Mouse (Mus musculus) heart, embryonic 15.5 days (tissue): ENCODE data around the gene Robo1. TPM values are rescaled to one million over a fixed set of nuclear protein-coding genes. Genes with fewer than 3 reads are reported as not detected.

ENCODE experiments used
- ATAC-seq: fragments of 200-750 bp; cut with Nextera tagmentation; replicated peaks from 2 replicates; pipeline ENCODE4 v1.8.0; 2017; ENCODE audit warnings: low read depth, moderate TSS enrichment; ENCODE audit not compliant: insufficient number of reproducible peaks, insufficient read depth, low FRiP score
- H3K27ac ChIP-seq: fragments of 300-500 bp; sonication (generic); 2 replicates; pipeline ENCODE4 v1.5.1; 2015; ENCODE audit warnings: mild to moderate bottlenecking, inconsistent platforms
- H3K27me3 ChIP-seq: fragments of 300-500 bp; sonication (generic); 2 replicates; pipeline ENCODE4 v1.6.1; 2015; ENCODE audit warnings: inconsistent platforms
- H3K36me3 ChIP-seq: fragments of 300-500 bp; sonication (generic); 2 replicates; pipeline ENCODE4 v1.6.1; 2015; ENCODE audit warnings: mild to moderate bottlenecking, inconsistent platforms
- H3K4me1 ChIP-seq: fragments of 300-500 bp; sonication (generic); replicated peaks from 2 replicates; pipeline ENCODE4 v1.6.1; 2015; ENCODE audit warnings: inconsistent platforms
- H3K4me2 ChIP-seq: fragments of 300-500 bp; sonication (generic); 2 replicates; pipeline ENCODE4 v1.6.1; 2015; ENCODE audit warnings: inconsistent platforms, mild to moderate bottlenecking, moderate library complexity
- H3K4me3 ChIP-seq: fragments of 300-500 bp; sonication (generic); 2 replicates; pipeline ENCODE4 v1.5.1; 2015; ENCODE audit warnings: mild to moderate bottlenecking, inconsistent platforms
- H3K9ac ChIP-seq: fragments of 300-500 bp; sonication (generic); 2 replicates; pipeline ENCODE4 v1.6.1; 2015; ENCODE audit warnings: mild to moderate bottlenecking, inconsistent platforms
- H3K9me3 ChIP-seq: fragments of 300-500 bp; sonication (generic); replicated peaks from 2 replicates; pipeline ENCODE4 v1.6.1; 2016; ENCODE audit warnings: inconsistent platforms
- WGBS: fragments of 180-500 bp; shearing (Covaris S2); methylation state at CpG from one replicate; pipeline ENCODE4 v1.1.7; 2015; ENCODE audit warnings: mixed read lengths; 5-methylcytosine and 5-hydroxymethylcytosine counted together
- polyA plus RNA-seq: library from polyadenylated mRNA; unstranded; fragments of >200 nt; fragmentation: Nextera tagmentation; extraction: Ambion mirVana; gene quantifications from 2 replicates; pipeline ENCODE4 v1.2.1, GENCODE M21; 2015

The Robo1 gene
- polyA plus RNA-seq, 1 experiment from 2014 or later = 10.2 TPM

DNA sequence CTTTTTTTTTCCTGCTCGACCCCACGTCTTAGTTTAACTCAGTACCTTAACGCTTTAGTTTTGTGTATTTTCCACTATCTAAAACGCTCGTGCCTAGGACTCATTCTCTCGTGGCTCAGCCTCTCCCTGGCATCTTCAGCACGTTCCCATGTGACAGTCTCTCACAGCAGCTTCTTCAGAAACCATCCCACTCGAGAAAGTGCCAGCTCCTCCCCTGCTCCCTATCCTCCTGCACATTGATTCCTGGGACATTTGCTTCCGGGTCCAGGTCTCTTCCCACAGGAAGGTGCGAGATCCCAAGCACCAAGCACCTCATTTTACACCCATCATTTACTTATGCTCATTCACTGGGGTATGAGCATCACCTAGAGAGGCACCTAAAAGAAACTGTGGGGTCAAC, 150.0 kb downstream of the Robo1 start:
- Histone ChIP-seq H3K4me3 (no peak overlapping the region), H3K4me2 (no peak overlapping the region), H3K9me3 (no peaks in the 10 kb centered on the region), H3K9ac (no peak overlapping the region), H3K27me3 (no peaks in the 10 kb centered on the region), H3K4me1 (no peaks in the 10 kb centered on the region), H3K36me3 (no peaks in the 10 kb centered on the region), H3K27ac (no peak overlapping the region)
- 50% methylated on average over 10 of the region's 10 CpGs for WGBS
- ATAC-seq = no peak

DNA sequence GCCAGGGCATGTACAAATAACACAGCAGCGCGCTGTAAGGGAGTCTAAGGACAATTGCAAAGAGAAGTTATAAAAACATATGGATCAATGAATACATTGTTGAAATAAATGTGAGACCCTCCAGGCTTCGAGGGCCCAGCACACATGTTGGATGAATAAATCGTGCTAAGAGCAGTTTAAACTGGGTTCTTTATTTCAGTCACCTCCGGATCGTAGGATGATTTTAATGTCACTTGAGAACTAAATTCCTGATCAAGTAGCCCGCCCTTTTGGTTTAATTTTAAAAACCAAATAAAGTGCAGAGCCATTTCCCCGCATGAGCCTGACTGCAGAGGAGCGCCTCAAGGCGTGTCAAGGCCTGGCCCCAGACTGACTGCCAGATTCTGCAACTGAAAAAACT, 150.5 kb downstream of the Robo1 start:
- no peak for ATAC-seq

DNA sequence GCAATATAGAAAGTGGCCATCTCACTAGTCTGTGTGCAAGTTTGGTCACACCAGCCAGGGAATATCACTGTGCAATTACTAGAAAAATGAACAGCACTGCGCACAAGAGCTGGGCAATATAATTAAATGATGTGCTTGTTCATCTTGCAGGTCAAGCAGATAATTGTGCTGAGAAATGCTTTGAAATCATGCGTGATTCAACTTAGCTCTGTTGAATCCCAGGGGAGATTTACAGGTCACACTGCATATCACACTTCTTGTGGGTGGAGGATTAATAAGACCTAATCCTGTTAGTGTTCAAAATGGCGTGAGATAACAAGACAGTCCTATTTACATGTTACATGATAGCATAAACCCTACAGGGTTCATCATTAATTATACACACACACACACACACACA, 157.6 kb downstream of the Robo1 start:
- no peaks in the 10 kb centered on the region for H3K36me3 ChIP-seq
- no peaks in the 10 kb centered on the region for H3K27me3 ChIP-seq
- H3K4me3 ChIP-seq = no peak overlapping the region
- H3K4me1 ChIP-seq = no peaks in the 10 kb centered on the region
- H3K4me2 ChIP-seq = no peak overlapping the region
- H3K9ac ChIP-seq = no peak overlapping the region
- no peaks in the 10 kb centered on the region for H3K9me3 ChIP-seq
- WGBS = 83% methylated on average over 3 of the region's 3 CpGs
- no peak for ATAC-seq
- no peak overlapping the region for H3K27ac ChIP-seq

More for the DNA sequence above, 150.5 kb downstream of the Robo1 start:
- Histone ChIP-seq H3K27me3 (no peaks in the 10 kb centered on the region), H3K4me3 (no peak overlapping the region), H3K36me3 (no peaks in the 10 kb centered on the region), H3K27ac (no peak overlapping the region), H3K9ac (no peak overlapping the region), H3K9me3 (no peaks in the 10 kb centered on the region), H3K4me1 (no peaks in the 10 kb centered on the region), H3K4me2 (no peak overlapping the region)
- WGBS = 65% methylated on average over 10 of the region's 10 CpGs

DNA sequence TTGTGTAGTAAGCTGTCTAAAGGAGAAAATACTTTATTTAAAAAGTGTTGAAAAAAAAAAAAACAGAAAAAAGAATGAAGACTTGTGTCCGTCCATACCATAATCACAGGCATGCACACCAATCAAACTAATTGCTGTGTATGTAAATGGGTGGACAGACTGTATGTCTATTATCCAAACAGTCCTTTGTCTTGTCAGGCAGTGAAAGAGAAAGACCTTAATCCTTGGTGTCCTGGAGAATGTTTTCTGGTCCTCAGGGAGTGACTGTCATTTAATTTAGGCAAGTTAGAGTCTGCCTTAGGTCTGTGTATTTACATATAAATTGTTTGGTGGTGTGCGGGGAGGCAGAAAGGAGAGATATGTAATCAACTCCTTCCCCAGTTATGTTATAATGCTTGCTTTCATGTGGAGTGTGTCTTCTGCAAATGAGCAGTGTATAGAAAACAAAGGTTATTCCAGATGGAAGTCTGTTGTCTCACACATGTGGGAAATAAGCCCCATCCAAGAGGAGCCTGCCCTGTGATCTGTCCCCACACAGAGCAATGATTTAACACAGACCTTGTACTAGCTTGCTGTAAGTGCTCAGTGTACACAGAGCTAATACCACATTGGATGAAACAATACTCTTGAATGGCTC, 162.0 kb downstream of the Robo1 start:
- Histone ChIP-seq H3K27me3 (no peaks in the 10 kb centered on the region), H3K4me1 (no peaks in the 10 kb centered on the region), H3K9ac (no peak overlapping the region), H3K27ac (no peak overlapping the region), H3K4me3 (no peak overlapping the region), H3K9me3 (no peaks in the 10 kb centered on the region), H3K36me3 (no peaks in the 10 kb centered on the region), H3K4me2 (no peak overlapping the region)
- WGBS = 77% methylated on average over 2 of the region's 2 CpGs
- no peak for ATAC-seq

DNA sequence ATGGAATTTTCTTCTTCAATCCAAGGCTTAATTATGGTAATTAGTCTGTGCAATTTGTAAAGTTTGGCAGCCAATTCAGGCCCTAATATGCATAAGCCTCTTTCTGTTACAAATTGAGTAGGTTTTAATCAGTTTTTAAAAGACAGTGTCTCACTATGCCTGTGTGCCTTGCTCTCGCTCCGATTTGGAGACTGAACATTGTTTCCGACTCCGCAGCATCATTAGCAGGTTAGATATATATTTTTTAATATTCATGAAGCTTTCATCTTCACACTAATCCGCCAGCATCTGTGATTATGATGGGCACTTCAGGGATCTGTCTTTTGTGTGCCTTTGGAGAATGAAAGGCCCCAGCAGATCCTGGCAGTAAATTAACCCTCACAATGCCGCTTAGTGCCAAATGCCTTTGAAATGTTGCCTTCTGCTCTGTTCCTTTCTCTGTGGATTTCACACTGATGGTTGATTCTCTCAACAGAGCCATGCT, 202.7 kb downstream of the Robo1 start:
- H3K27me3 ChIP-seq = no peaks in the 10 kb centered on the region
- no peaks in the 10 kb centered on the region for H3K9me3 ChIP-seq
- H3K4me2 ChIP-seq = no peak overlapping the region
- no peak for ATAC-seq
- no peak overlapping the region for H3K9ac ChIP-seq
- 56% methylated on average over 6 of the region's 6 CpGs for WGBS
- H3K27ac ChIP-seq = no peak overlapping the region
- no peak overlapping the region for H3K4me3 ChIP-seq
- no peaks in the 10 kb centered on the region for H3K4me1 ChIP-seq
- no peaks in the 10 kb centered on the region for H3K36me3 ChIP-seq

DNA sequence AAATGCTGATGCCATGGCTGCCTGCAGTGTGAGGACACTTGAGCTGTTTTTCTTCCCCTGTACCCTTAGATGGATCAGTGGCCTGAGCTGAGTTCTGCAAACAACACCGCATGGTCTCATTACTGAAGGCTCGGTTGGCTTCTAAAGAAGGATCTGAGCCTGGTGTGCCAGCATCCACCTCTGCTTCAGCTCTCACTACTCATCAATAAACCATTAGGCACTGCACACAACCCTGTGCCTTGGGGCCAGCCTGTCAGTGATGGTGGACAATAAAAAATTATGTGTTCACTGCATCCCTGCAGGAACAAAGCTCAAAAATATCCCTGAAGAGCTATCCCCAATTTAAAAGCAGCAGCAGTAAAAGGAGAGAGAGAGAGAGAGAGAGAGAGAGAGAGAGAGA, 223.2 kb downstream of the Robo1 start:
- Histone ChIP-seq H3K36me3 (no peaks in the 10 kb centered on the region), H3K27me3 (no peaks in the 10 kb centered on the region), H3K4me1 (no peaks in the 10 kb centered on the region), H3K4me3 (no peak overlapping the region), H3K9ac (no peak overlapping the region), H3K27ac (no peak overlapping the region), H3K4me2 (no peak overlapping the region), H3K9me3 (no peaks in the 10 kb centered on the region)
- ATAC-seq = no peak
- WGBS = 68% methylated on average over 2 of the region's 2 CpGs

DNA sequence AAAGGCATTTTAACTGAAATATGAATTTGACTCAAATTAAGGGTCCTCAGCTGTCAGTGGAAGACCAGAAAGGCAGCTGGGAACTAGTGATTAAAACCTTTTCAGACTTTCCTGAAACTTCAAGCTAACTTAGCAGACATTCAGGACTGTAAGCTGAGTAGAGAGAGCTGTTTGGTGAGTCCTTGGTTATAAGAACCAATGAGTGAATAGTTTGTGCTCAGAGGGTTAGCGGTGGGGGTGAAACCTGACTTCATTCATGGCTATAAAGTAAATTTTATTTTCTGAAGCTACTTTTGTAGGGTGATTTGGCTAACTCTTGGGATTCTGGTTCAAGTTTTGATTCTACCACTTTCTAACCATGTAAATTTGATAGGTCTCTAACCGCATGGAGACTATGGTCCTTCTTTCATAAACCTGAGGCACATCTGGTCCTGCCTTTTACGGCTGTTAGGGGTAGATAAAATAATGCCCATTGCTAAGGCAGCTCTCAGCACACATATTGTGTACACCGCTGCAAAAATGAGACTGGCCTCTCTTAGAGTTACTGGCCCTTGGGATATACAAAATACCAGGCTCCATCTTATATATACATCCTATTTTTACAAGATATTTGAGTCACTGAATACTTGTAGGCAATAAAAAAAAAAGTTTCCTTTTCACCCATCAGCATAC, 225.9 kb downstream of the Robo1 start:
- WGBS = 89% methylated on average over 4 of the region's 4 CpGs
- Histone ChIP-seq H3K27ac (no peak overlapping the region), H3K27me3 (no peaks in the 10 kb centered on the region), H3K36me3 (no peaks in the 10 kb centered on the region), H3K9ac (no peak overlapping the region), H3K9me3 (no peaks in the 10 kb centered on the region), H3K4me1 (no peaks in the 10 kb centered on the region), H3K4me2 (no peak overlapping the region), H3K4me3 (no peak overlapping the region)
- ATAC-seq = no peak

DNA sequence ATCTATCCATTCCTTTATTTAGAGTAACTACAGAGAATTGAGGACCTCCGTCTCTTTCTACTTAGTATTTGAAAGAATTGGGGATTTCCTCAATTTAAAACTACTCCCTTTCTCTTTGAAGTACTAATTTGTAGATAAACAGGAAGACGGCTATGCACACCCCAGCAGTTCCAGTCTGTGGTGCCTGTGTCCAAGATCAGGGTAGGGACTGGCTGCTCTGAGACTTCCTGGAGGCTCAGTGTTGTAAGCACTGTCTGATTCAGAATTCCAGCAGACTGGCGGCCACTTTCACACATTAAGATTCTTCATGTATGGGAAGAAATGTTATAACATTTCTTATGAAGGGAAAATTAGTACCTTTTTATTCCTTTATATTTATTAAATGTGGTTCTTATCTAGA, 230.1 kb downstream of the Robo1 start:
- H3K27ac ChIP-seq = no peak overlapping the region
- no peaks in the 10 kb centered on the region for H3K36me3 ChIP-seq
- WGBS = 54% methylated on average over 3 of the region's 3 CpGs
- no peak overlapping the region for H3K9ac ChIP-seq
- ATAC-seq = no peak
- no peaks in the 10 kb centered on the region for H3K9me3 ChIP-seq
- no peak overlapping the region for H3K4me2 ChIP-seq
- H3K4me1 ChIP-seq = no peaks in the 10 kb centered on the region
- no peak overlapping the region for H3K4me3 ChIP-seq
- no peaks in the 10 kb centered on the region for H3K27me3 ChIP-seq

DNA sequence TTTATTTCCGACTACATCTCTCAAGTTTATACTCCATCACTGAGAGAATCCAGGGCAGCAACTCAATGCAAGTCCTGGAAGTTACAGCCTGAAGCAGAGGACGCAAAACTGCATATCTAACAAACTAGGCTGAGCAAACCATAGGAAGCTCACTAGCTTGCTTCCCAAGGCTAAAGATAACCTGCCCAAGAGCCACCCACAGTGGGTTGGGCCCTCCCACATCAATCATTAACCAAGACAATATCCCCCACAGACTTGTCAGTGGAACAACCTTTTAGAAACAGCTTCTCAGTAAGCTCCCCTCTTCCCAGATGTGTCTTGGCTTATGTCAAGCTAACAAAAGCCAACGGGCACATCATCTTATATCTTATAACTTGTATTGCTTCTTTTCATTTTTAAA, 235.8 kb downstream of the Robo1 start:
- WGBS = 78% methylated on average over 3 of the region's 3 CpGs
- H3K9me3 ChIP-seq = no peaks in the 10 kb centered on the region

DNA sequence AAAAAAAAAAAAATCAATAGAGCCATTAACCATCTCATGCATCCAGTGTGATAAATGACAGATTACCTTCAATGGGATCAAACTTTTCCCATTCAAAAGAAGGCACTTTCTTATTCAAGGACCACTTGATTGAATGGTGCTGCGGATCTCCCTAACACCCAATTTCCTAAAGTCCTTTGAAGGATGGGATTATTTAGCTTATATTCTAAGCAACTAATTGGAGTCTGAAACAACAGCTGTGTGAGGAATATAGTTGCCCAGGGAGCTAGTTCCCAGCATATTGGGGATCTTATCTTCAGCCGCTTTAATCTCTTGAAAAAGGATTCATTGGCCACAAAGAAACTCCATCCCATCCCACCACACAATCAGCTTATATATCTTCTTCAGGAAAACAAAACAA, 236.8 kb downstream of the Robo1 start:
- Histone ChIP-seq H3K9ac (no peak overlapping the region), H3K4me1 (no peaks in the 10 kb centered on the region)

More for the DNA sequence above, 235.8 kb downstream of the Robo1 start:
- no peaks in the 10 kb centered on the region for H3K27me3 ChIP-seq
- no peak for ATAC-seq
- no peak overlapping the region for H3K4me3 ChIP-seq
- H3K4me1 ChIP-seq = no peaks in the 10 kb centered on the region
- H3K9ac ChIP-seq = no peak overlapping the region
- no peak overlapping the region for H3K4me2 ChIP-seq
- H3K27ac ChIP-seq = no peak overlapping the region
- H3K36me3 ChIP-seq = no peaks in the 10 kb centered on the region

DNA sequence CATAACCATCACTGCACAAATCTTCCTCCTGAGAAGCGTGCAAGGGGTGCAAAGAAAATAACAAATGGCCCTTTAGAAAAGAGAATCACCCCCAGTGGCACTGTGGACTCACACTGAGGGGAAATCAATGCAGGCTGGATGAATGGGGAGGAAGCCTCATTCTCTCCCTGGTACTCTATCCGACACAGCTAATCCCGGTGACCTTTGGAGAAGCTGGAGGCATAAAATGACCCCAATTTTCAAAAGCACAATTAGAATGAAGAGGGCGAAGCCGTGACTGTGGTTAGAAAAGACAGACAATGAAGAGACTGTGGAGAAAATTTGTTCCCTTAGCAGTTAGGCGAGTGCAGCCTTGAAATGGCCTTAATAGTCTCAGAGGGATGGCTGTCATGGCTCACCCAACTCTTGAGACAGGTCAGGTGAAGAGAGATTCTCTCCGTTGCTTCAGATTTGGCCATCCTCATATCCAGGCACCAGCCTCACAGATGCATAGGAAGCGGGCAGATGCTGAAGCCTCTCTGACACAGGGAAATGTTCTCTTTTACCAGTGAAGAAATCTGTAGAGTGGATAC, 243.7 kb downstream of the Robo1 start:
- WGBS = 75% methylated on average over 8 of the region's 8 CpGs
- no peak for ATAC-seq
- Histone ChIP-seq H3K9ac (no peak overlapping the region), H3K4me3 (no peak overlapping the region), H3K27me3 (no peaks in the 10 kb centered on the region), H3K9me3 (no peaks in the 10 kb centered on the region), H3K36me3 (no peaks in the 10 kb centered on the region), H3K27ac (no peak overlapping the region), H3K4me1 (no peaks in the 10 kb centered on the region), H3K4me2 (no peak overlapping the region)

More for the DNA sequence above, 236.8 kb downstream of the Robo1 start:
- no peak for ATAC-seq
- Histone ChIP-seq H3K36me3 (no peaks in the 10 kb centered on the region), H3K9me3 (no peaks in the 10 kb centered on the region), H3K4me2 (no peak overlapping the region), H3K4me3 (no peak overlapping the region), H3K27ac (no peak overlapping the region), H3K27me3 (no peaks in the 10 kb centered on the region)
- WGBS = 59% methylated on average over 2 of the region's 2 CpGs

DNA sequence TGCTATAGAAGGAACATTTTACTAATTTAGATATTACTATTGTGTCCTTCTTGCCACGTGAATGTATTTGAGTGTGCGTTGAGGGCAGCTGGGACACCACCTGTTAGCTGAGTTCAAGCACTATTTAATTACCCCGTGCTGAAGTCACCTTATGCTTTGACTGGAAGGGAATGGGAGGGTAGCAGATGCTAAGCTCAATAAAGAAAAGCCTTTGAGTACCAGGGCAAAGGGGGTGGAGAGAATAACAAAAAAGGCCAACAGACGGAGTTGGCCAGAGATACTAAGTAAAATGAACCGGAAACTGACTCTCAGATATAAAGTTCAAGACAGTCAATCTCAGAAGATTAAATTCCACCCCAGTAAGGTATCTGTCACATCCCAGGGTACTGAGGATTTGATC, 245.6 kb downstream of the Robo1 start:
- Histone ChIP-seq H3K36me3 (no peaks in the 10 kb centered on the region), H3K27me3 (no peaks in the 10 kb centered on the region), H3K4me3 (no peak overlapping the region), H3K9me3 (no peaks in the 10 kb centered on the region), H3K4me1 (no peaks in the 10 kb centered on the region), H3K27ac (no peak overlapping the region), H3K4me2 (no peak overlapping the region), H3K9ac (no peak overlapping the region)
- no peak for ATAC-seq
- WGBS = 60% methylated on average over 5 of the region's 5 CpGs
